Mouse (Mus musculus): ENCODE data around the gene Naa35.

GRCm38 (mm10) chr13:59562471-59562870, 22.6 kb upstream of the Naa35 start:
- no peak for TF ChIP-seq CTCF (IDR thresholded peaks at IDR 0.05; ENCODE audit: low read depth)
- no peak for TF ChIP-seq EP300 (IDR thresholded peaks at IDR 0.05; ENCODE audit: low read depth)
